Mouse (Mus musculus): ENCODE measurements at regions not wholly inside any gene's neighbourhood (a gene's known extent, or its start where the extent isn't known, plus 50 kb on each side); places are given as distances from the start of the nearest gene placed in this dataset.

DNA sequence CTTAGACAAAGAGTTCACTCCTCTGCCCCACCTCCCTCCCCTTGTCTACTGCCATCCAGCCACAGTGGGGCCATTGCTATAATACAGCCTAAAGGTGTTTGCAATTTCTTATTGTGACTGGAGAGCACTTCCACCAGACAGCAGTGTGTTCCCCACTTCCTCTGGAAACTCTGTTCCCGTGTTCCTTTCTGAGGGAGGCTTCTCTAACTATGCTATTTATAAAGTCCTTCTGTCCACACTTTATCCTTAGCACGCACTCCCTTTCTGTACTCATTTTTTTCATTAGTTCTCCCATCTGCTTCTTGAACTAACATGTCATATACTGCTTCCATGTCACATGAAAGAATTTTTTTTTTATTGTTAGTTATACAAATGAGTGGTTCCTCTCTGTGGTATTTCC is 52.0 kb upstream of the 4930432M17Rik start:
- no peaks in the 10 kb centered on the region for H3K4me1 ChIP-seq (ENCODE audit: insufficient read depth, low read length)
- WGBS = 77% methylated on average over 2 of the region's 2 CpGs

DNA sequence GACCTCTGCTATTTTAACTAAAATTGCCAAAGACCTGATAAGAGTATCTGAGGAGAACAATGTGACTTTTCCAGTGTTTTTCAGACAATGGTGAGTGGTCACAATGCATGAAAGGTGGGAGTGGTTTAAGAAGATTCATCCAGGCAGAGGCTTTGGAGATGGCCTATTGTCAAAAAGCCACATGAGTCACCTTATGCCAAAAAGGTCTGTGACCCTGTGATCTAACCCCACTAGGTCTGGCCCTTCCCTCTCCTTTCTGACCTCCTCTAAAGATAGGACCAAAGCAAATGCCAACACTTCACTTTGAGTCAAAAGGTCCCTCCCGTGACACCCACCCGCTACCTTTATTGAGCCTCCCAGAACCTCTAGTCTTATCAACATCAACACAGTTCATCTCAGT is 52.4 kb upstream of the 4930432M17Rik start:
- Histone ChIP-seq H3K9me3 (ENCODE audit: low read length) (no peaks in the 10 kb centered on the region), H3K4me2 (ENCODE audit: low read depth, low read length, poor library complexity, severe bottlenecking) (no peak overlapping the region), H3K36me3 (ENCODE audit: insufficient read depth, low read length) (no peaks in the 10 kb centered on the region), H3K4me1 (ENCODE audit: insufficient read depth, low read length) (no peaks in the 10 kb centered on the region), H3K9ac (replicated peaks; ENCODE audit: low read length, poor library complexity, severe bottlenecking) (no peak overlapping the region), H3K27ac (ENCODE audit: low read depth, low read length) (no peak overlapping the region), H3K4me3 (ENCODE audit: low read depth, low read length) (no peak overlapping the region), H3K27me3 (ENCODE audit: insufficient read depth, low read length) (no peaks in the 10 kb centered on the region)
- ATAC-seq (ENCODE audit: low FRiP score) (no peak), DNase-seq (ENCODE audit: low spot score) (no peak)
- WGBS = 57% methylated on average over 2 of the region's 2 CpGs
- no peak for TF ChIP-seq CTCF (IDR thresholded peaks at IDR 0.05)

More for the DNA sequence above, 52.0 kb upstream of the 4930432M17Rik start:
- Histone ChIP-seq H3K36me3 (ENCODE audit: insufficient read depth, low read length) (no peaks in the 10 kb centered on the region), H3K4me2 (ENCODE audit: low read depth, low read length, poor library complexity, severe bottlenecking) (no peak overlapping the region), H3K9ac (replicated peaks; ENCODE audit: low read length, poor library complexity, severe bottlenecking) (no peak overlapping the region), H3K27me3 (ENCODE audit: insufficient read depth, low read length) (no peaks in the 10 kb centered on the region), H3K4me3 (ENCODE audit: low read depth, low read length) (no peak overlapping the region), H3K9me3 (ENCODE audit: low read length) (no peaks in the 10 kb centered on the region), H3K27ac (ENCODE audit: low read depth, low read length) (no peak overlapping the region)
- DNase-seq (ENCODE audit: low spot score) (no peak), ATAC-seq (ENCODE audit: low FRiP score) (no peak)
- TF ChIP-seq CTCF (IDR thresholded peaks at IDR 0.05) = no peak

DNA sequence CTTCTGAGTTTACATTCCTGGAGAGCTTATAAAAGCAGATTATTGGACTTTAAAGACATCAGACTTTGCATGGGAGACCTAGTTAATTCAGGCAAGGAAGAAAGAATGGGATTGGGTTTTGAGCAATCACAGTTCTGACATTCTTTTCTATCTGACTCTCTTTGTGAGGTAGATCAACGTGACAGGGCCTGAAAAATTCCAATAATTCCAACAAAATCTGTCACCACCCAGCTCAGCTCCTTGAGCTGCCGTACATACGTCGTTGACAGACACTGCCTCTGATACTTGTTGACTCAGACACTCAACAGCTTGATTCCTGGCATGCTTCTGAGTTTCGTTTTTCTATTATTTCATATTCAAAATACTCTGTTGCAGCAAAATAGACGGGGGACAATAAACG is 53.2 kb upstream of the 4930432M17Rik start:
- H3K4me1 ChIP-seq (ENCODE audit: insufficient read depth, low read length) = no peaks in the 10 kb centered on the region
- no peaks in the 10 kb centered on the region for H3K9me3 ChIP-seq (ENCODE audit: low read length)
- no peak for TF ChIP-seq CTCF (IDR thresholded peaks at IDR 0.05)
- H3K36me3 ChIP-seq (ENCODE audit: insufficient read depth, low read length) = no peaks in the 10 kb centered on the region
- no peaks in the 10 kb centered on the region for H3K27me3 ChIP-seq (ENCODE audit: insufficient read depth, low read length)
- 35% methylated on average over 7 of the region's 7 CpGs for WGBS
- H3K4me2 ChIP-seq (ENCODE audit: low read depth, low read length, poor library complexity, severe bottlenecking) = no peak overlapping the region
- H3K4me3 ChIP-seq (ENCODE audit: low read depth, low read length) = no peak overlapping the region
- H3K9ac ChIP-seq (replicated peaks; ENCODE audit: low read length, poor library complexity, severe bottlenecking) = no peak overlapping the region
- ATAC-seq (ENCODE audit: low FRiP score) (no peak), DNase-seq (ENCODE audit: low spot score) (no peak)
- H3K27ac ChIP-seq (ENCODE audit: low read depth, low read length) = no peak overlapping the region

DNA sequence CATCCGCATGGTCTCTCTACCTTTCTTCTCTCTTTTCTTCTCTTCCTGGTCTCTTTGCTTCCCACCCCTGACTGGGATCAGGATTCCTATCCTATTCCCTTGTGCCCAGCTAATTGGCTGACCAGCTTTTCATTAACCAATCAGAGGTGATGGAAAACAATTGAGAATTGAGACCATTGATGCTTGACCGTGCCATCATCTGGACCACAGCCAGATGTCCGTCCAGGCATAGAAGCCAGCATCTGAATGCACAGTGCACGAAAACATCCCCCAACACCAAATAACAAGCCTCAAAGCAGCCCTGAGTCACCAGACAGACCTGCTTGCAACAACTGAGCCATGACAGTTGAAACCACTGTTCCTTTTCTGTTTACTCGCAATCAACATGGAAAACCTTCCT is 54.5 kb upstream of the 4930432M17Rik start:
- Histone ChIP-seq H3K4me3 (ENCODE audit: low read depth, low read length) (no peak overlapping the region), H3K27me3 (ENCODE audit: insufficient read depth, low read length) (no peaks in the 10 kb centered on the region), H3K9me3 (ENCODE audit: low read length) (no peaks in the 10 kb centered on the region), H3K27ac (ENCODE audit: low read depth, low read length) (no peak overlapping the region), H3K9ac (replicated peaks; ENCODE audit: low read length, poor library complexity, severe bottlenecking) (no peak overlapping the region), H3K4me2 (ENCODE audit: low read depth, low read length, poor library complexity, severe bottlenecking) (no peak overlapping the region), H3K36me3 (ENCODE audit: insufficient read depth, low read length) (no peaks in the 10 kb centered on the region), H3K4me1 (ENCODE audit: insufficient read depth, low read length) (no peaks in the 10 kb centered on the region)
- no peak for TF ChIP-seq CTCF (IDR thresholded peaks at IDR 0.05)
- DNase-seq (ENCODE audit: low spot score) (peak; percentile 17), ATAC-seq (ENCODE audit: low FRiP score) (no peak)
- WGBS = 71% methylated on average over 5 of the region's 5 CpGs

DNA sequence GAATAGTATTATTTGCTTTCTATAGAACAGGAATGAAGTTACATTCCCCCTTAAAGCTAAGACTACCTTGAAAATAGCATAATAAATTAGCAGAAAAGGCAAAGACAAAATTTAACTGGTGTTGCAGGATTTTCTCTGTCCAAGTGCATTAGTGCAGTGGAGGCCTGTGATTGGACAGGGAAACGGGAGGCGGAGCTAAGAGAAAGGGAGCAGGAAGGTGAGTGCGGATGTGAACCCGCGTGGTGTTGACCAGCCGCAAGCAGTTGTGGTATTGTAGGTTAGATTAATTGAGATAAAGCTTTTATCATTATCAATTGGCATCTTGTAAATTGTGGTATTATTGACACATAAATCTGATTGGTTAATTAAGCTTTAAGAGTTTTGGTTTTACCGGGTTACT is 55.8 kb upstream of the 4930432M17Rik start:
- Histone ChIP-seq H3K27me3 (ENCODE audit: insufficient read depth, low read length) (no peaks in the 10 kb centered on the region), H3K4me2 (ENCODE audit: low read depth, low read length, poor library complexity, severe bottlenecking) (no peak overlapping the region), H3K36me3 (ENCODE audit: insufficient read depth, low read length) (no peaks in the 10 kb centered on the region), H3K27ac (ENCODE audit: low read depth, low read length) (no peak overlapping the region), H3K4me3 (ENCODE audit: low read depth, low read length) (no peak overlapping the region), H3K9ac (replicated peaks; ENCODE audit: low read length, poor library complexity, severe bottlenecking) (no peak overlapping the region), H3K4me1 (ENCODE audit: insufficient read depth, low read length) (no peaks in the 10 kb centered on the region), H3K9me3 (ENCODE audit: low read length) (no peaks in the 10 kb centered on the region)
- 82% methylated on average over 7 of the region's 7 CpGs for WGBS
- ATAC-seq (ENCODE audit: low FRiP score) (no peak), DNase-seq (ENCODE audit: low spot score) (no peak)
- TF ChIP-seq CTCF (IDR thresholded peaks at IDR 0.05) = no peak

DNA sequence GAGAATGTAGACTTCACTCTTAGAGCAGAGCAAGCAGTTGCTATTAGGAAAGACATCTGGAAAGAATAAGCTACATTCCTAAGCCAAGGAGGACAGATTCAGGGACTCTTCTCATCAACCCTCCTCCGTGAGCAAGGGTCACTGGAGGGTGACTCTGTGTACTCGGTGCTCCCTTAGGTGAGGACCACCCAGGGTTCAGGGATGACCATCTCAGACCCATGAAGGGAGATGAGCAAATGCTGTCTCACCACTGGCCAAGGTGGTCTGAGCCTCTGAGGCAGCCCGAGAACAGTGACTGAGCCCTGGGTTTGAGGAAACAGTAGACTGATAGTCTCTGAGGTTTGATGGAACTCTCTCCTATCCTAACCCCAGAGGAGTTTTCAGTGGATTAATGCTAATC is 57.3 kb upstream of the 4930432M17Rik start:
- WGBS = 78% methylated on average over 3 of the region's 3 CpGs
- no peak for DNase-seq (ENCODE audit: low spot score)
- TF ChIP-seq CTCF (IDR thresholded peaks at IDR 0.05) = no peak

More for the DNA sequence above, 57.3 kb upstream of the 4930432M17Rik start:
- no peaks in the 10 kb centered on the region for H3K27me3 ChIP-seq (ENCODE audit: insufficient read depth, low read length)
- no peak overlapping the region for H3K27ac ChIP-seq (ENCODE audit: low read depth, low read length)
- ATAC-seq (ENCODE audit: low FRiP score) = no peak
- no peaks in the 10 kb centered on the region for H3K9me3 ChIP-seq (ENCODE audit: low read length)
- H3K4me2 ChIP-seq (ENCODE audit: low read depth, low read length, poor library complexity, severe bottlenecking) = no peak overlapping the region
- no peaks in the 10 kb centered on the region for H3K4me1 ChIP-seq (ENCODE audit: insufficient read depth, low read length)
- no peak overlapping the region for H3K4me3 ChIP-seq (ENCODE audit: low read depth, low read length)
- no peaks in the 10 kb centered on the region for H3K36me3 ChIP-seq (ENCODE audit: insufficient read depth, low read length)
- H3K9ac ChIP-seq (replicated peaks; ENCODE audit: low read length, poor library complexity, severe bottlenecking) = no peak overlapping the region

All from midbrain, postnatal 0 days (tissue).